Mouse (Mus musculus) induced T-regulatory cell, adult 2 months (primary cell): ENCODE results near the gene Slc11a2.
"Not testable (repeated sequence)": the region's sequence is repeated elsewhere in the genome, so short reads cannot be mapped to it uniquely, and the experiment has no call there.

Source experiments
- DNase-seq: peaks from one replicate; pipeline ENCODE4 v3.0.0-alpha.2; 2012; ENCODE audit warnings: low read depth

The Slc11a2 gene

GRCm38 (mm10) chr15:100351501-100352060 is 73.3 kb downstream of the Slc11a2 start:
- DNase-seq = no peak

GRCm38 (mm10) chr15:100349496-100349895 is 75.4 kb downstream of the Slc11a2 start:
- DNase-seq = no peak

GRCm38 (mm10) chr15:100346761-100347160 is 78.1 kb downstream of the Slc11a2 start:
- DNase-seq = no peak

- DNase-seq = no peak
Measured at GRCm38 (mm10) chr15:100345484-100345883, 79.4 kb downstream of the Slc11a2 start.

GRCm38 (mm10) chr15:100341314-100341980 is 83.4 kb downstream of the Slc11a2 start:
- DNase-seq = not testable (repeated sequence)
